Mouse (Mus musculus) granulocyte monocyte progenitor cell, adult 5-6 weeks (primary cell): ENCODE results near the gene Tln2. TPM values are rescaled to one million over a fixed set of nuclear protein-coding genes. Genes with fewer than 3 reads are reported as not detected.

Source experiments
- ATAC-seq: replicated peaks from 2 replicates; pipeline ENCODE4 v1.8.0; 2016; ENCODE audit warnings: mild to moderate bottlenecking, moderate TSS enrichment, inconsistent platforms; ENCODE audit not compliant: poor library complexity, severe bottlenecking
- total RNA-seq, 2 experiments: library from RNA; stranded (forward) in 1 of 2; stranded (reverse) in 1 of 2; fragments of 200-712, 200-1000 nt in 1 of 2; fragments of >200 nt in 1 of 2; fragmentation: Nextera tagmentation in 1 of 2; gene quantifications; 2 replicates each; pipeline ENCODE4 v1.2.3; 2014 to 2017

Tln2 gene
- total RNA-seq, 2 experiments from 2014 or later = 1.4 TPM; not detected in 1

DNA sequence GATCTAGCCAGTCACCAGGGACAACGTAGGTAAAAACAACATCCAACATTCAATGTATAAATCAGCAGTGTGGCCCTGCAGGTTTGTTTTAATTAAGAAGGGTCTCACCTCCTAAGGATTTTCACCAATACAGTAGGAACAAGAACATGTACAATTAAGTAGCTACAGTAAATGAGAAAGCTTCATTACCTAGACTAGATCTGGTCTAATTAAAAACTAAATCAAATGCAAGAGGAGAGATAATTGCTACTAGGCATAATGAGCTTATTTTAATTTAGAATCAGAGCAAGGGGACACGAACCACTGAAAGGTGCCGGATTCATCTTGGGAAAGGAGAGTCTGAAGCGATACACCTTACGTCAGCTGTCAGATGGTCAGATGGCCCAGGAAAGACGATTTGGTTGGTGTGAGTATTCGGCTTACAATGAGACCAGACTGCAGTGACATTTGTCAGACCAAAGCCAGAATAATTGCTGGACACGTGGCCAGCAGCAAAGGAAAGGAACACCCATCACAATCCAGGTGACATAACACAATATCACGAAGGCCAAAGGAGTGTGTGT is 175.4 kb downstream of the Tln2 start:
- no peak for ATAC-seq

DNA sequence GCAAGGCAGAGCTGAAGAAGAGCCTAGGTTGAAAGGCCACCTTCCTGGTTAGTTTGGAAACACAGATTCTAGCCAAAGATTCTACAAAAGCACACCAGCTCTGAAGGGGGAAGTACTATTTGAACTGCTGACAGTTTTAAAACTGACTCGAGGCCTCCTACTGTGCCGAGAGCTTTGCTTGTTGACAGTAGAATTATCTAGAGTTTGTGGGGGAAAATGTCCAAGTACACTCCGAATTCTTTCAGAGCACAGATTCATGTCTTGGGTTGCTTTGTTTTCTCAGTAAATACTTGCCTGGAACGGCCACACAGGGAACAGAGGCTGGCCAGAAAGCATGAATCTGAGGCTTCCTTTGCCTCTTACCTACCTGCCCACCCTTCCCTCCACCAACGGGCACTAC is 179.4 kb downstream of the Tln2 start:
- no peak for ATAC-seq

DNA sequence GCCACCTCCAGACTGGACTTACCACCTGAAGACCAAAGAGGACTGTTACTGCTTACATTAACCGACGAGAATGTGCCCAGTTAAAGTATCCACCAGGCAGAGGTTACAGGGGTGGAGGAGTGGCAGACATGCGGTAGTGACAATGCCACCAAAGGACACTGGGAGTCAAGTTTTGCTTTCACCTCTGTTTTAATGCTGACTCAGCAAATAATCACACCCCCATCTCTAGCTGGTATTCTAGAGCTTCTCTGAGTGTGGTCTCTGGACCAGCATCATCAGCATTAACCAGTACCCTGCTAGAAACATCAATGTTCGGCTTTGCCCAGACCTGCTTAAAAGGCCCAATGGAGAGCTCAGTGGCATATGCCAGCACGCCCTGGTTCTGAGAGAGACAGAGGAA is 180.7 kb downstream of the Tln2 start:
- ATAC-seq = no peak

GRCm38 (mm10) chr9:67368078-67368477 is 191.4 kb downstream of the Tln2 start:
- ATAC-seq = no peak

DNA sequence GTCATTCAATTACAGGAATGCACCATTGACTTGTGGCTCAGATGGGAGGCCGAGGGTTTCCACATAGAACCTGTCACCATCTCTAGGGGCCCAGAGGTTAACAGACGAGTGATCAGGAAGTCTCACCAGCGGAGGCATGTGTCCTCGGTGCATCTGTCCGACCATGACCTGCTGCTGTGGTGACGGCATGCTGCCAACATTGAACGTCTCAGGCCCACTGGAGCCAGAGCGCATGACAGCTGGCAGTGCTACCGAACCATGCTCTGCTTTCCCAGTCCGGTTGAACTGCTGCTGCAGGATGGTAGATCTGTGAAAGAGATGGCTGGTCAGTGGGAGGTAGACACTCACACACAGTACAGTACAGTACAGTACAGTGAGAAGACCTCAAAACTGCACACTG is 197.0 kb downstream of the Tln2 start:
- ATAC-seq = no peak

DNA sequence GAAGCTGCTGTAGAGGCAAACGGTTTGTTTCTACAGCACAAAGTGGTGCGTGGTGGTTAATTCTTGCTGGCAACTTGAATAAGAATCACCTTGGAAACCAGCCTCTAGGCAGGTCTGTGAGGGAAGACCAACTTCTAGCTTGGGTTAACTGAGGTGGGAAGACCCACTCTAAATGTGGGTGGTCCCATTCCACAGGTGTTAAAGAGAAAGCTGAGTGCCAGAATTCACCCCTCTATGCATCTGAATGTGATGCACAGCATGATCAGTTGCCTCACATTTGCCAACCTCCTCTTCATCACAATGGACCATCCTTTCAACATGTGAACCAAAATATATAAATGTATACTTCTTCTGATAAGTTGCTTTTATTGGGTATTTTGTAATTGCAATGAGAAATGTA is 197.4 kb downstream of the Tln2 start:
- ATAC-seq = no peak

DNA sequence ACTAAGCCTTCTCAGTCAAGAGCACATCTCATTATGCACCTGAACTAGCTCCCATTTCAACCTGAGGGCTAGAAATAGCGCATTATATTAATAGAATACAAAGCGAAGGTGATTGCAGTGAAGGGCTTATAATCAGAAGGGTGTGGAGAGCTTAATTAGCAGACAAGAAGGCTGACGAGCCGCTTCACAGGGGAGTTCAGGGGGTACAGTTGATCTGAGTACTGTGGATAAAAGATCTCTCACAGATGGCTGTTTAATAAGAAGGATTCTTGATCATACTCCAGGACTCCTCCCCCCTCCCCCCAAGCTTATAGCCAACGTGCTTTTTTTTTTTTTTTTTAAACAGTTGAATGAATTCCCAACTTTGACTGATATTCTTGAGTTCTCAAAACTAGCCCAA is 198.0 kb downstream of the Tln2 start:
- no peak for ATAC-seq

DNA sequence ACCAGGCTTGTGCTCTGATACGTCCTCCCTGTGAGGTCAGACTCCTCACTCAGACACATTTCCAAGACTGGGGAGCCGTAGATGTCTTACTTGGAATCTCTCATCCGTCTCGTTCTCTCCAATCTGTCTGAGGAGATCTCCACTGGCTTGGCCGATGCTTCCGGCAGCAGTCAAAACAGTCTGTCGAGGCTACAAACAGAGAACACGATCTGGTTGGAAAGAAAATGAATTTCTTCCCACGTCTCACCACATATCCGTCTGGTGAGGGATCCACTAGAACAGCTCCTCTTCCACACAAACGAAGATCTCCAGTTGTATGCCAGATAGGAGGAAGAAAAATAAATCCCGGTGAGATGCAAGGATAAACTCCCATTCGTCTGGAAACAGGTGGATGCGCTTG is 205.1 kb downstream of the Tln2 start:
- ATAC-seq = no peak

DNA sequence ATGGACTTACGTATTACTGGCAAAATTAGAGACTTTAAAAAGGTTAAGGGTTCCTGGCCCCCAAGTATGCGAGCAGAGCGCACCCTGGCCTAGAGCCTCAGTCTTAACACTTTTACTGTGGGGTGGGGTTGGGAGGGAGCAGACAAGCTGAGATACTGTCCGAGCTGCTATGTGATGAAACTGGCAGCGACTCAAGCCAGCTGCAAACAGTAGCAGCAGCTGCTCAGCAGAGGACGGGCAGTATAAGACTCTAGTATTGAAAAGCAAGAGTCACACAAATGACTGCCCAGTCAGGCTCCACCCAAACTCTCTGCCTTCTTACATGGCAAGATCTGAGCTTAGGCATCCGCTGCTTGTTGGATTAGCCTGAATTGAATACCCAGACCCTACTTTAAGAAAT is 206.1 kb downstream of the Tln2 start:
- ATAC-seq = no peak

GRCm38 (mm10) chr9:67348983-67349382 is 210.5 kb downstream of the Tln2 start:
- no peak for ATAC-seq

DNA sequence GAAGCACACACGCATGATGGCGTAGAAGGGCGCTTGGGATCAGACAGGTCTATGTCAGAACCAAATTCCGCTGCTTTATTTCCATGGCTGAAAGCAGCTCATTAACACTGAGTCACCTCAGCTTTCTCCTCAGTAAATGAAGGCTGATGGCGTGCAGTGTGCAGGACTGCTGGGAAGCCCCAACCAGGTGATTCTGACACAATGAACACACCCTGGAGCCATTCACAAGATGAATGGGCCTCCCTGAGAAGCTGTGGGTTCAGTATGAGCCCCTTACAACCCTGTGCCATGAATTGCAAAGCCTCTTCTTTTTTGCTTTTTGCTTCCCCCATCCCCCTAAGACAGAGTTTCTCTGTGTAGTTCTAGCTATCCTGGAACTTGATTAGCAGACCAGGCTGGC is 212.3 kb downstream of the Tln2 start:
- ATAC-seq = no peak

DNA sequence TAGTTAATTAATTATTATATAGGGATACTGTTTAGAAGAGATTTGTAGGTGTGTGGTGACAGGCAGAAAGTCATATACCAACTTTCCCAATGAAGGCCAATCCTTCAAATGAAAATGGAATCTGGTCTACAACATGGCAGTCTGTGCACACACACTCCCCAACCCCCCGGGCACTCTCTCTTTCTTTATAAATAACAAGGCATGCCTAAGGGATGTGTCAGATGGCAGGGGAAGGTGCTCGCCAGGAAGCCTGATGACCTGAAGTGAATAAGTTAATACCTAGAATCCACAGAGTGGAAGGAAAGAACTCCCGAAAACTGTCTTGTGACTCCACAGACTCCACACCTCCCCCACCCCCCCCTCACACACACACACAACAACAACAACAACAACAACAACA is 228.2 kb downstream of the Tln2 start:
- no peak for ATAC-seq

- ATAC-seq = no peak
Observed at GRCm38 (mm10) chr9:67328451-67328850, 231.1 kb downstream of the Tln2 start.

GRCm38 (mm10) chr9:67321886-67322285 is 237.6 kb downstream of the Tln2 start:
- no peak for ATAC-seq

GRCm38 (mm10) chr9:67315356-67315755 is 244.1 kb downstream of the Tln2 start:
- ATAC-seq = no peak

DNA sequence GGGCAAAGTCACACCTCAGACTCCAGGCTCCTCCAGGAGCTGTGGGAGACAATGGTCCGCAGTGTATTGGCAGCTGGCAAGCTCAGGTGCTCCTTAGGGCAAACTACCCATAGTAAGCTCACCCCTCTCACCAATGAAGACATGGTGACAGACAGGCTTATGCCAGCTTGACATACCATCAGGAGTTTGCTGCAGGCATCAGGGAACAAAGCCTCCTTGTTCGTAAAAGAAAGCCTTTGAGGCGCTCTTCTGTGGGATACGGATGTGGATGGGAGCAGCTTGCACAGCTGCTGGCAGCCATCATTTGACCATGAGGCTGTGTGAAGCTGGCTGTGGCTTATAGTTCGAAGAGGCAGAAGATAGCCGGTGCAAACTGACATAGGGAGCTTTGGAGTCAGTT is 254.5 kb downstream of the Tln2 start:
- no peak for ATAC-seq

DNA sequence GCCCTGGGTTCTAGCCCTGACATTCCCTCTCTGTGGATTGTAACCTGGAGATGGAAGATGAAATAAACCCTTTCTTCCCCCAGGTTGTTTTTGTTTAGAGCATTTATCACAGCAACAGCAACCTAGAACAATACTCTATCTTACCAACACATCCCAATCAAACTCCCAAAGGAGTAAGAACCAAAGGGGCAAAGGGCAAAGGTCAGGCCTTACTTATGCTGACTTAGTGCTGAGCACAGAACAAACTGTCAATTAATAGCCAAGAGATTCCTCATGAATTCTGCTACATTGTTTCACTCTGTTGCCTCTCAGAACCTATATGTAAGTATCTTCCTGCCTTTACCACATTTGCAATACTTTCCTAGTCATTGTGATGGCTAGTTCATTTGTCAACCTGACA is 255.5 kb downstream of the Tln2 start:
- ATAC-seq = no peak

DNA sequence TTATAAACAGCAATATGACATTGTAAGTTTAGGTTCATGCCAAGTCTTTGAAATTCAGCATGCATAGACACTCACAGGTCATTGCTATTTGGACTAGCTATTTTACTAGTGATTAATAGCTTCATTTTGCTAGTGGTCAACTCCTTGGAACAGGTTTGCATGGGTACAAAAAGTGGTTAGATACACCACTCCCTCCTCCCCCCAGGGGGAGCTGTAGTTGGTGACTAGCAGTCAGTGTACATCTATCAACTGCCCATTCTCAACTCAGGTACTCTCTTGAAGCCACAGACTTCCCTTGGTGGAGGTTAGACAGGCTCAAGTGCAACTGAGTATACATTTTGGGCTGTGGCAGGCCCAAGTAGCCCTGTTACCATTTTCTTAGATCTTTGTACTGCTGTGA is 256.5 kb downstream of the Tln2 start:
- ATAC-seq = no peak

DNA sequence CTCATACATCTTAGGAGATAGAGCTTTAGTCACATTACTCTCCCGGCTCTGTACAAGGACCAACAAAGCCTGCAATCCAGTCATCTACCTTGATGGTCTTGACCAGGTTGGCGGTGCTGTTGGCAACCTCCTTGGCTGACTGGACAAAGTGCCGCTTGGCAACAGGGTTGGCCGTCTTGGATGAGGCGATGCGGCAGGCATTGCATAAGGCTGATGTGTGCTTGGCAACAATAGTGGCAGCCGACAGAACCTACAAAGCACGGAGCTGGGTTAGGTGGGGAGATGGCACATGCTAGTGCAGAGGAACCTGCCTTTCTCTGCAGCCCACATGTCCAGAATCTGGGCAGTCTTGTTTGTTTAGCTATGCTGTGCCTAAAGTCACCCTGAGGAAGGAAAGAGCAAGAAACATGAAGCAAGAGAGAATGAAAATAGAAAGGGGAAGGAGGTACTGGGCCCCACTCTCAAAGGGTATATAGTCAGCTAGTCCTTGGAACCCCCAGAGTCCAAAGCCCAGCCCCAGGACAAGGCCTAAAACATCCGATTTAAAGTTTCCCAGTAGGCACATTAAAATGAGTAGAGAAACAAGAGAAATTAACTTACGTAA is 257.0 kb downstream of the Tln2 start:
- peak; percentile 84 for ATAC-seq

DNA sequence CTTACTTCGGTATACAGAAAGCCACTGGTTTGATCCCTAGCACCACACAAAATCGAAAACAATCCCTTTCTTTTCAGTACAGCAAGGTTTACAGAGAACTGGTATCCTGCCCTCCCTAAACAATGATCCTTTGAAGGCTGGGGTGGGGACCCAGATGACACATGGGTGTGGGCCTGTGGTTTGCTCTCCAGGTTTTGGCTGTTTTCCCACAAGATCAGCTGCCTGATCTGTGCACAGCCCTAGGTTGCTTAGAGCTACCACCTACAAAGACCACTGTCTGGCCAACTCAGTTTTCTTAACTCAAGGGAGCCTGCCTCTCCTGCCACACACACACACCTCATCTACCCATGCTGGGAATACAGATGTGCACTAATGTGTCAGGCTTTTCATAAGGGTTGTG is 257.9 kb downstream of the Tln2 start:
- no peak for ATAC-seq

DNA sequence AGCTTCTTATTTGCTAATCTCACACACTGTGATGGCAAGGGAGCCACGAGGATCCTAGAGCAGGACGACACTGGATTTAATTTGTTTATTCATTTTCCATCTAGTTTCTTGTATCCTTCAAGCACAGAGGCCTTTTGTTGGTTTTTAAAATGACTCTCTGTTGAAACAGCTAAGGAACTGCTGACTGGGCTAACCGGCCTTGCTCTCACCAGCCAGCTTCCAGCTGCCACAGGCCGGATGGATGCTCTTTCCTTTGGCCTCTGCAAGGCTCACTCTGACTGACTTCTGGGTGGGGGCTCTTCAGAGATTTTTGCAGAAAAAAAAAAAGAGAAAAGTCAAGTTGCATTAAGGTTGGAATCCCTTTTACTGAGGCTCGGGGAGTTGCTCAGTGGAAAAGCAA is 258.7 kb downstream of the Tln2 start:
- ATAC-seq = no peak

GRCm38 (mm10) chr9:67300346-67300745 is 259.2 kb downstream of the Tln2 start:
- no peak for ATAC-seq

DNA sequence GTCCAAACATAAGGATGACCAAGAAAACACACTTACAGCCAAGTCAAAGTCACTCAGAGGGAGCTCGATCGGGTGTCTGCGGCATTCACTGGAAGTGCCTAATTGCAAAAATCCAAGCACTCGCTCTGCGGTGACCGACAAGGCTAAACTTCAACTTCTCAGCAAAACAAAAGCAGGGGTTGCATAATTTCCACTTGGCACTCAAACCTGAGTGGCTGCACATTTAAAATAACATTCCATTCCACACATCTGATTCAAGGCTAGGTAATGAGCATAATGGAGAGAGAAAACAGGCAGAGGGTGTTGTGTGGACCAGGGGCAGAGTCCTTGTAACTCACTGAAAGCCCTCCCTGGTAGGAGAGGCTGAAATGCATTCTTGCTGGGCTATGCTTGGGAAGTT is 260.3 kb downstream of the Tln2 start:
- ATAC-seq = no peak
